Mouse (Mus musculus) heart, embryonic 16.5 days (tissue): ENCODE data around the gene Serpina1a. TPM values are rescaled to one million over a fixed set of nuclear protein-coding genes. Genes with fewer than 3 reads are reported as not detected.
"Not testable (repeated sequence)": the region's sequence is repeated elsewhere in the genome, so short reads cannot be mapped to it uniquely, and the experiment has no call there.

ENCODE experiments used
- ATAC-seq: fragments of 200-750 bp; cut with Nextera tagmentation; replicated peaks from 2 replicates; pipeline ENCODE4 v1.8.0; 2017; ENCODE audit warnings: moderate number of reproducible peaks; ENCODE audit not compliant: insufficient read depth, low FRiP score; ENCODE audit errors: extremely low read depth
- H3K27ac ChIP-seq: fragments of 300-500 bp; sonication (generic); 2 replicates; pipeline ENCODE4 v1.5.1; 2014; ENCODE audit warnings: mild to moderate bottlenecking, low read length, control low read depth, moderate library complexity
- H3K27me3 ChIP-seq: fragments of 300-500 bp; sonication (generic); 2 replicates; pipeline ENCODE4 v1.6.1; 2014; ENCODE audit warnings: low read length, mixed read lengths; ENCODE audit not compliant: control insufficient read depth, insufficient read depth
- H3K36me3 ChIP-seq: fragments of 300-500 bp; sonication (generic); 2 replicates; pipeline ENCODE4 v1.6.1; 2014; ENCODE audit not compliant: control insufficient read depth, insufficient read depth
- H3K4me1 ChIP-seq: fragments of 300-500 bp; sonication (generic); 2 replicates; pipeline ENCODE4 v1.6.1; 2014; ENCODE audit warnings: low read length, mixed read lengths; ENCODE audit not compliant: control insufficient read depth, insufficient read depth
- H3K4me2 ChIP-seq: fragments of 300-500 bp; sonication (generic); 2 replicates; pipeline ENCODE4 v1.6.1; 2014; ENCODE audit warnings: low read depth, mild to moderate bottlenecking, control low read depth, low read length
- H3K4me3 ChIP-seq: fragments of 300-500 bp; sonication (generic); 2 replicates; pipeline ENCODE4 v1.5.1; 2014; ENCODE audit warnings: mild to moderate bottlenecking, control low read depth, low read length
- H3K9ac ChIP-seq: fragments of 300-500 bp; sonication (generic); 2 replicates; pipeline ENCODE4 v1.6.1; 2014; ENCODE audit warnings: low read length, control low read depth
- H3K9me3 ChIP-seq: fragments of 300-500 bp; sonication (generic); replicated peaks from 2 replicates; pipeline ENCODE4 v1.6.1; 2016; ENCODE audit warnings: low read length; ENCODE audit not compliant: control insufficient read depth
- whole genome bisulfite sequencing: fragments of 180-500 bp; shearing (Covaris S2); extraction: QIAGEN DNeasy Blood & Tissue Kit; methylation state at CpG from one replicate; pipeline ENCODE4 v1.1.7; 2014; 5-methylcytosine and 5-hydroxymethylcytosine counted together
- polyA plus RNA-seq: library from polyadenylated mRNA; unstranded; fragments of >200 nt; fragmentation: Nextera tagmentation; extraction: Ambion mirVana; gene quantifications from 2 replicates; pipeline ENCODE4 v1.2.1, GENCODE M21; 2015

Serpina1a gene
- polyA plus RNA-seq, 1 experiment from 2014 or later = 0.85 TPM

DNA sequence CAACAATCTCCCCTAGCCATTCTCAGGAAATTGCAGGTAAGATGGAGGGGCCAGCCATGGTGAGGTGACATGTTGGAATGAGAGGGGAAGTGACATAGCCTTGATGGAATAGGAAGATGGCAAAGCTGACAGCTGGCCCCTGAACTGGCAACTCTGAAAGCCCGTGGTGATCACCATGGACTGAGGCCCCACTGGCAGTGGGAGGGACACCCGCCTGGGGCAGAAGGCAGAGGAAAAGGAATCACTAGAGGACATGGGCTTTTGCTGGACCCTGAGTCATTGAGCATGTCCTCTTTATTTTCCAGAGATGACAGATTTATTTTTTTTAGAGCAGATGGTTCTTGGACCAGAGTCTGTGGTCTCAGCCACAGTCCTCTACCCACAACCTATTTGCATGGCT lies 10.3 kb downstream of the Serpina1a start:
- not testable (repeated sequence) for H3K27me3 ChIP-seq, H3K4me3 ChIP-seq, H3K9ac ChIP-seq, H3K36me3 ChIP-seq, H3K4me1 ChIP-seq, H3K4me2 ChIP-seq, H3K27ac ChIP-seq, ATAC-seq, H3K9me3 ChIP-seq
- 70% methylated on average over 2 of the region's 2 CpGs for WGBS

GRCm38 (mm10) chr12:103830273-103830672 lies 33.1 kb downstream of the Serpina1a start, which contains the start of gene Serpina1b:
TSS of gene Serpina1b (minus strand) at chr12:103830373.
- H3K27ac ChIP-seq, H3K4me3 ChIP-seq, H3K36me3 ChIP-seq, H3K4me1 ChIP-seq, ATAC-seq, H3K9me3 ChIP-seq, H3K27me3 ChIP-seq, H3K4me2 ChIP-seq, H3K9ac ChIP-seq: not testable (repeated sequence)
- WGBS = 53% methylated on average over 4 of the region's 4 CpGs

- H3K27ac ChIP-seq, H3K4me3 ChIP-seq, H3K9me3 ChIP-seq, ATAC-seq, H3K36me3 ChIP-seq, H3K4me1 ChIP-seq, H3K4me2 ChIP-seq, H3K9ac ChIP-seq, H3K27me3 ChIP-seq: not testable (repeated sequence)
- 79% methylated on average over 6 of the region's 6 CpGs for WGBS
Measured at GRCm38 (mm10) chr12:103827661-103828372, 35.5 kb downstream of the Serpina1a start.

- not testable (repeated sequence) for ATAC-seq
Measured at GRCm38 (mm10) chr12:103823826-103824225, 39.5 kb downstream of the Serpina1a start.

More at GRCm38 (mm10) chr12:103823826-103824225, 39.5 kb downstream of the Serpina1a start:
- WGBS = 69% methylated on average over 5 of the region's 5 CpGs
- H3K36me3 ChIP-seq, H3K27ac ChIP-seq, H3K4me1 ChIP-seq, H3K27me3 ChIP-seq, H3K4me3 ChIP-seq, H3K9me3 ChIP-seq, H3K4me2 ChIP-seq, H3K9ac ChIP-seq: not testable (repeated sequence)

Other genes with a start within 250 kb of the Serpina1a start
- gene Serpina10, start 232.1 kb downstream of the Serpina1a start, polyA plus RNA-seq = 0.10 TPM in 1 of 2 replicates, not detected in the other
- 1.2 and 1.7 TPM in 2 replicates for gene Serpina6, start 206.3 kb downstream of the Serpina1a start, polyA plus RNA-seq
- not detected in 2 replicates for gene Serpina16, start 187.4 kb downstream of the Serpina1a start, polyA plus RNA-seq
- not detected in 2 replicates for gene Serpina1f, start 168.0 kb downstream of the Serpina1a start, polyA plus RNA-seq
- gene Serpina1d, start 90.0 kb downstream of the Serpina1a start, polyA plus RNA-seq = 0.35 and 0.43 TPM in 2 replicates
- gene Serpina1b, start 33.2 kb downstream of the Serpina1a start, polyA plus RNA-seq = 1.1 and 1.4 TPM in 2 replicates
- gene Serpina1c, start 41.3 kb upstream of the Serpina1a start, polyA plus RNA-seq = 0.55 TPM in 1 of 2 replicates, not detected in the other
- 0.22 and 0.85 TPM in 2 replicates for gene Serpina1e, start 95.4 kb upstream of the Serpina1a start, polyA plus RNA-seq
- not detected in 2 replicates for gene Serpina11, start 126.4 kb upstream of the Serpina1a start, polyA plus RNA-seq
- gene Serpina9, start 150.2 kb upstream of the Serpina1a start, polyA plus RNA-seq = 0.22 and 0.37 TPM in 2 replicates
- not detected in 2 replicates for gene Serpina12, start 180.9 kb upstream of the Serpina1a start, polyA plus RNA-seq
- gene Serpina5, start 237.6 kb upstream of the Serpina1a start, polyA plus RNA-seq = not detected in 2 replicates
- not detected in 2 replicates for gene Serpina3a, start 249.2 kb upstream of the Serpina1a start, polyA plus RNA-seq